Mouse (Mus musculus): ENCODE measurements around the gene Smn1. TPM values are rescaled to one million over a fixed set of nuclear protein-coding genes. Genes with fewer than 3 reads are reported as not detected.
A peak's percentile ranks its signal among the peaks of the same experiment; 100 is the strongest.
"Not testable (repeated sequence)": the region's sequence is repeated elsewhere in the genome, so short reads cannot be mapped to it uniquely, and the experiment has no call there.

The Smn1 gene
- total RNA-seq (2021): 10 to 100 TPM; 12.2 to 15.2 TPM
- long read RNA-seq, experiment 1, transcript Smn1-201 (9 exons, 1,222 nt): major isoform, 8 of 12 reads
- long read RNA-seq, experiment 1, partial matches to known transcripts: 2 of 12 reads
- long read RNA-seq, experiment 1, other reads (novel, unspliced or antisense): 2 of 12 reads
- long read RNA-seq, experiment 2, transcript Smn1-201 (9 exons, 1,222 nt): major isoform, 13 of 22 reads
- long read RNA-seq, experiment 2, partial matches to known transcripts: 1 of 22 reads
- long read RNA-seq, experiment 2, other reads (novel, unspliced or antisense): 8 of 22 reads

GRCm38 (mm10) chr13:100124423-100125257, at the start of gene Smn1:
Smn1 (plus strand) TSS chr13:100124852.
- DNase-seq: peak; percentile 85 to 88
- intact Hi-C loops (cut with DNase I): no loop called here

GRCm38 (mm10) chr13:100098808-100099207, 25.8 kb upstream of the Smn1 start:
- DNase-seq: no peak
- intact Hi-C loops (cut with DNase I): no loop called here

- intact Hi-C loops (cut with DNase I): loop anchor here (10.0 kb wide), 1 partner anchor 632 kb away; the partner anchor contains the start of gene Cdk7
- DNase-seq: no peak
Measured at GRCm38 (mm10) chr13:100103052-100103658, 21.5 kb upstream of the Smn1 start.

- intact Hi-C loops (cut with DNase I): loop anchor here (10.0 kb wide), 1 partner anchor 631 kb away; the partner anchor contains the start of gene Cdk7
- peak; percentile 87 to 94 for DNase-seq
Measured at GRCm38 (mm10) chr13:100103748-100104254, 20.9 kb upstream of the Smn1 start, which contains the start of gene Bdp1. Bdp1 (minus strand) TSS chr13:100104070.

GRCm38 (mm10) chr13:100107652-100108472, 16.8 kb upstream of the Smn1 start, which contains the start of gene Serf1:
Serf1 (plus strand) TSS chr13:100108012.
- intact Hi-C loops (cut with DNase I): loop anchor here (10.0 kb wide), 1 partner anchor 627 kb away; the partner anchor contains the start of gene Cdk7
- peak; percentile 65 to 68 for DNase-seq

- no peak for DNase-seq
- intact Hi-C loops (cut with DNase I): no loop called here
Measured at GRCm38 (mm10) chr13:100112218-100112972, 12.3 kb upstream of the Smn1 start.

GRCm38 (mm10) chr13:100123970-100124369, 682 bp upstream of the Smn1 start:
- DNase-seq: no peak
- intact Hi-C loops (cut with DNase I): no loop called here

GRCm38 (mm10) chr13:100125258-100125643, 599 bp downstream of the Smn1 start:
- no peak for DNase-seq
- intact Hi-C loops (cut with DNase I): no loop called here

- DNase-seq: no peak
- intact Hi-C loops (cut with DNase I): no loop called here
Measured at GRCm38 (mm10) chr13:100141646-100142314, 17.1 kb downstream of the Smn1 start.

- intact Hi-C loops (cut with DNase I): no loop called here
- DNase-seq: no peak
Measured at GRCm38 (mm10) chr13:100152659-100153058, 28.0 kb downstream of the Smn1 start.

GRCm38 (mm10) chr13:100156624-100157023, 32.0 kb downstream of the Smn1 start:
- no peak for DNase-seq

GRCm38 (mm10) chr13:100161171-100161870, 36.7 kb downstream of the Smn1 start:
- DNase-seq; intact Hi-C loops (cut with DNase I): not testable (repeated sequence)

More at GRCm38 (mm10) chr13:100156624-100157023, 32.0 kb downstream of the Smn1 start:
- intact Hi-C loops (cut with DNase I): no loop called here

- intact Hi-C loops (cut with DNase I); DNase-seq: not testable (repeated sequence)
Measured at GRCm38 (mm10) chr13:100162467-100162866, 37.8 kb downstream of the Smn1 start.

GRCm38 (mm10) chr13:100166378-100166777, 41.7 kb downstream of the Smn1 start:
- DNase-seq; intact Hi-C loops (cut with DNase I): not testable (repeated sequence)

GRCm38 (mm10) chr13:100174360-100174759, 49.7 kb downstream of the Smn1 start:
- DNase-seq; intact Hi-C loops (cut with DNase I): not testable (repeated sequence)

- intact Hi-C loops (cut with DNase I); DNase-seq: not testable (repeated sequence)
Measured at GRCm38 (mm10) chr13:100183111-100183510, 58.5 kb downstream of the Smn1 start.

Data from gastrocnemius, postnatal 36 days (tissue).